Mouse (Mus musculus) limb, embryonic 14.5 days (tissue): ENCODE data around the gene Dennd1b. TPM values are rescaled to one million over a fixed set of nuclear protein-coding genes. Genes with fewer than 3 reads are reported as not detected.

Source experiments
- ATAC-seq: fragments of 200-750 bp; cut with Nextera tagmentation; 2 replicates; pipeline ENCODE4 v1.8.0; 2017; ENCODE audit warnings: low read depth, moderate number of reproducible peaks, moderate TSS enrichment; ENCODE audit not compliant: low FRiP score
- DNase-seq: peaks from one replicate; pipeline ENCODE4 v3.0.0-alpha.2; 2015; ENCODE audit warnings: low spot score
- H3K27ac ChIP-seq: fragments of 300-500 bp; sonication (generic); replicated peaks from 2 replicates; pipeline ENCODE4 v1.5.1; 2014; ENCODE audit warnings: low read depth, mild to moderate bottlenecking, low read length, moderate library complexity, mixed read lengths
- H3K27me3 ChIP-seq: fragments of 300-500 bp; sonication (generic); 2 replicates; pipeline ENCODE4 v1.6.1; 2014; ENCODE audit warnings: low read length, mixed read lengths; ENCODE audit not compliant: control insufficient read depth, insufficient read depth
- H3K36me3 ChIP-seq: fragments of 300-500 bp; sonication (generic); 2 replicates; pipeline ENCODE4 v1.6.1; 2014; ENCODE audit warnings: mild to moderate bottlenecking, low read length, moderate library complexity, mixed read lengths; ENCODE audit not compliant: control insufficient read depth, insufficient read depth
- H3K4me1 ChIP-seq: fragments of 300-500 bp; sonication (generic); 2 replicates; pipeline ENCODE4 v1.6.1; 2014; ENCODE audit warnings: antibody characterized with exemption, low read length, mixed read lengths; ENCODE audit not compliant: control insufficient read depth, insufficient read depth
- H3K4me2 ChIP-seq: fragments of 300-500 bp; sonication (generic); replicated peaks from 2 replicates; pipeline ENCODE4 v1.6.1; 2014; ENCODE audit warnings: low read depth, mild to moderate bottlenecking, low read length, moderate library complexity; ENCODE audit not compliant: severe bottlenecking
- H3K4me3 ChIP-seq: fragments of 300-500 bp; sonication (generic); replicated peaks from 2 replicates; pipeline ENCODE4 v1.5.1; 2014; ENCODE audit warnings: low read length
- H3K9ac ChIP-seq: fragments of 300-500 bp; sonication (generic); 2 replicates; pipeline ENCODE4 v1.6.1; 2014; ENCODE audit warnings: mild to moderate bottlenecking, low read depth, low read length, moderate library complexity; ENCODE audit not compliant: severe bottlenecking
- H3K9me3 ChIP-seq: fragments of 300-500 bp; sonication (generic); 2 replicates; pipeline ENCODE4 v1.6.1; 2016; ENCODE audit warnings: low read length; ENCODE audit not compliant: control insufficient read depth
- POLR2A ChIP-seq: fragments of 200-500 bp; IDR thresholded peaks from 2 replicates; pipeline ENCODE4 v1.8.0; 2012; ENCODE audit warnings: inconsistent platforms, mild to moderate bottlenecking, moderate library complexity, borderline replicate concordance; ENCODE audit not compliant: insufficient read depth, insufficient read length; ENCODE audit errors: extremely low read depth
- WGBS: fragments of 180-500 bp; shearing (Covaris S2); extraction: QIAGEN DNeasy Blood & Tissue Kit; methylation state at CpG from one replicate; pipeline ENCODE4 v1.1.7; 2014; 5-methylcytosine and 5-hydroxymethylcytosine counted together
- polyA plus RNA-seq, 2 experiments: library from polyadenylated mRNA; depleted of rRNA in 1 of 2; stranded (reverse) in 1 of 2; unstranded in 1 of 2; fragments of >200 nt; fragmentation: Nextera tagmentation in 1 of 2; extraction: Ambion mirVana in 1 of 2; gene quantifications; 2 replicates each; pipeline versions ENCODE4 v1.2.1 to v1.2.3; 2012 to 2014

The Dennd1b gene
- polyA plus RNA-seq, 2 experiments: 3.0 to 7.2 TPM

- Histone ChIP-seq H3K9me3 (no peaks in the 10 kb centered on the region), H3K36me3 (no peaks in the 10 kb centered on the region), H3K4me3 (no peak overlapping the region), H3K4me1 (0 out of 2 replicates have a peak, but pooled peaks cover 5% of the 10 kb centered on the region), H3K9ac (no peak overlapping the region), H3K27ac (no peak overlapping the region), H3K27me3 (no peaks in the 10 kb centered on the region), H3K4me2 (no peak overlapping the region)
- ATAC-seq (no peak), DNase-seq (no peak)
- 63% methylated on average over 6 of the region's 6 CpGs for WGBS
- no peak for TF ChIP-seq POLR2A
These were observed 128.5 kb downstream of the Dennd1b start for GRCm38 (mm10) chr1:139091701-139092100.

GRCm38 (mm10) chr1:139092144-139092543 is 128.9 kb downstream of the Dennd1b start:
- no peaks in the 10 kb centered on the region for H3K36me3 ChIP-seq
- no peak for DNase-seq
- WGBS: 28% methylated on average over 10 of the region's 10 CpGs
- 0 out of 2 replicates have a peak overlapping the region, but pooled peaks have one; percentile 1 for H3K4me2 ChIP-seq
- TF ChIP-seq POLR2A: no peak
- H3K27me3 ChIP-seq: no peaks in the 10 kb centered on the region
- H3K4me3 ChIP-seq: no peak overlapping the region
- ATAC-seq: no peak
- H3K27ac ChIP-seq: no peak overlapping the region
- no peaks in the 10 kb centered on the region for H3K9me3 ChIP-seq
- 0 out of 2 replicates have a peak, but pooled peaks cover 5% of the 10 kb centered on the region for H3K4me1 ChIP-seq
- H3K9ac ChIP-seq: 0 out of 2 replicates have a peak overlapping the region, but pooled peaks have one; percentile 22

GRCm38 (mm10) chr1:139092722-139093121 is 129.5 kb downstream of the Dennd1b start:
- Histone ChIP-seq H3K4me1 (0 out of 2 replicates have a peak, but pooled peaks cover 5% of the 10 kb centered on the region), H3K27ac (no peak overlapping the region), H3K4me2 (no peak overlapping the region), H3K9me3 (no peaks in the 10 kb centered on the region), H3K36me3 (no peaks in the 10 kb centered on the region), H3K27me3 (no peaks in the 10 kb centered on the region), H3K4me3 (no peak overlapping the region), H3K9ac (no peak overlapping the region)
- no peak for TF ChIP-seq POLR2A
- WGBS: 28% methylated on average over 4 of the region's 4 CpGs
- no peak for DNase-seq
- ATAC-seq: no peak

- ATAC-seq (no peak), DNase-seq (no peak)
- Histone ChIP-seq H3K4me3 (no peak overlapping the region), H3K36me3 (no peaks in the 10 kb centered on the region), H3K27me3 (no peaks in the 10 kb centered on the region), H3K4me2 (no peak overlapping the region), H3K27ac (no peak overlapping the region), H3K9ac (no peak overlapping the region), H3K4me1 (0 out of 2 replicates have a peak, but pooled peaks cover 5% of the 10 kb centered on the region), H3K9me3 (no peaks in the 10 kb centered on the region)
- 84% methylated on average over 6 of the region's 6 CpGs for WGBS
- no peak for TF ChIP-seq POLR2A
These were observed 133.1 kb downstream of the Dennd1b start for GRCm38 (mm10) chr1:139096369-139096768.

- WGBS: 75% methylated on average over 4 of the region's 4 CpGs
- no peak for ATAC-seq
These were observed 134.9 kb downstream of the Dennd1b start for GRCm38 (mm10) chr1:139098088-139098487.

More at GRCm38 (mm10) chr1:139098088-139098487, 134.9 kb downstream of the Dennd1b start:
- no peaks in the 10 kb centered on the region for H3K9me3 ChIP-seq
- DNase-seq: no peak
- no peak overlapping the region for H3K4me2 ChIP-seq
- no peak overlapping the region for H3K9ac ChIP-seq
- no peak overlapping the region for H3K4me3 ChIP-seq
- 0 out of 2 replicates have a peak, but pooled peaks cover under 1% of the 10 kb centered on the region for H3K36me3 ChIP-seq
- no peaks in the 10 kb centered on the region for H3K27me3 ChIP-seq
- no peak overlapping the region for H3K27ac ChIP-seq
- H3K4me1 ChIP-seq: no peaks in the 10 kb centered on the region
- no peak for TF ChIP-seq POLR2A
